Mouse (Mus musculus): ENCODE measurements around the gene Trmt44.

Gene Trmt44

DNA sequence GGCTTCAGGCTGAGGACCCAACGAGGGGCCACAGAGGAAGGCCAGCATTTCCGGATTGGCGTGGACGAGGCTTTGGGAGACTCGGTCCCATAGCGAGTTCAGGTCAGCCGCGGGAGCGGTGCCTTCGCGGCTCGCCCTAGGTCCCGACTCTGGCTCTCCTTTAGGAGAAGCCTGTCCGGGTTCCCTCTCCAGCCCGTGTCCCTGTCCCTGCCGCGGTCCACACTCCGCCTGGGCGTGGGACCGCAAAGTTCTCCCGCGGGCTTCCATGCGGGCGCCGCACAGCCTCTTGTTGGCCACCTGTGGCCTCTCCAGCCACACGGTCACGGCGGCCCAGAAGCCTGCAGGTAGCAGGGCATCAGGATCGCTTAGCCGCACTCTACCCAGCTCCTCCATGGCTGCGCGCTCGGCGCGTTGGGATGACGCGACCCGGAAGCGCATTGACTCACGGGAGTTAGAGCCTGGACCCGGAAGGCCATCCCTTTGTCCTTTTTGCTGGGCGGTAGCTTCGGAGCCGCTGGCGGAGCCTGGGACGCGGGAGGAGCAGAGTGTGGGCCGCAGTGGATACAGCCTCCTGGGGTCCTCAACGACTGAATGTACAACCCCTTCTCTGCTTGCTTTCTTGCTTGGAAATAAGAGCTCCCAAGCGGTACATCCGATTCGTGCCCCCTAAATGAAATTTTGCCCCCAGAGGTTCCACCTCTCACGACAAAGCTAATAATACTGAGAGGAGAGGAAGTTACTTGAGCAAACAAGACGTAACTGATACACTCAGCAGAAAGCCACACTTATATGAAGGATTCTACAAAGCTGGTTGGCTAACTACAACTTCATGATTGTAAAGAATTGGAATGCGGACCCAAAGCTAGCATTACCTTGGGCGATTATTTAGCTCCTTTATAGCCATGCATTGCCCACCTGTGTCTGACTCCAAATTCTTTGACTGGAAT is at the start of gene Trmt44:
TSS of gene Trmt44 (minus strand) at position 418 of the 947 bp plus-strand sequence.
- peak; percentile 78 to 91 for DNase-seq (ENCODE audit: low spot score in 2 of 2)

DNA sequence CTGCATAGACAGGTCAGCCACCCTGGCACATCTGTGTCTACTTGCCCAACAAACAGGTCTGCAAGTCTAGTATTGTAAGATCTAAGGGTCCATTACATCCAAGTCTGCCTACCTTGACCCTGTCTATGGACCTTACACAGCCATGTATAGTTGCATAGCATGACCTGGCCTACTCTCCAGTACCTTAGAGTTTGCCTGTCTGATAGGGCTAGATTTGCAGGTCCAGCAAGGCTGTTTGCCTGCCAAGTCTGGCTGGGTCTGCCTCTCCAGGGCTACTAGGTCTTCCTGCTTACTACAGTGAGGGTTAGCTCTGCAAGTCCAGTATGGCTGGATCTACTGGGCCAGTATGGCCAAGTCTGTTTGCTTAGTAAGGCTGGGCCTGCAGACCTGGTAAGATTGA is 49.0 kb upstream of the Trmt44 start:
- DNase-seq (ENCODE audit: low spot score in 2 of 2) = no peak

DNA sequence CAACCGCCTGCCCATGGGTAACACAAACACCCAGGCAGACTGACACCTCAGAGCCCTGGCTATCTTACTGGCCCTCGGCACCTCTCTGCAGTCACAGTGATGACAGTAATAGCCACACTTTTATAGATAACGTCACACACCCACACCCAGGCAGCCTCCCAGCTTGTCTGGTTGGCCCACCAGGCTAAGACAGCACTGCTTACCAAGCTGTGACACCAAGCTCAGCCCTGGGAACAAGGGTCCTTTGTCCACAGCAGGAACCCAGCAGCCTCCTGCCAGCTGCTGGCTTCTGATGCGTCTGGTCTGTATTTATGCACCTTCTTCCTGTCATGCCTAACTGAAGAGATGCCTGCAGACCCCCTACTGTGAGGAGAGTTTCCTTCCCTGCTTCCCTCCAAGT is 46.2 kb upstream of the Trmt44 start:
- no peak for DNase-seq (ENCODE audit: low spot score in 2 of 2)

DNA sequence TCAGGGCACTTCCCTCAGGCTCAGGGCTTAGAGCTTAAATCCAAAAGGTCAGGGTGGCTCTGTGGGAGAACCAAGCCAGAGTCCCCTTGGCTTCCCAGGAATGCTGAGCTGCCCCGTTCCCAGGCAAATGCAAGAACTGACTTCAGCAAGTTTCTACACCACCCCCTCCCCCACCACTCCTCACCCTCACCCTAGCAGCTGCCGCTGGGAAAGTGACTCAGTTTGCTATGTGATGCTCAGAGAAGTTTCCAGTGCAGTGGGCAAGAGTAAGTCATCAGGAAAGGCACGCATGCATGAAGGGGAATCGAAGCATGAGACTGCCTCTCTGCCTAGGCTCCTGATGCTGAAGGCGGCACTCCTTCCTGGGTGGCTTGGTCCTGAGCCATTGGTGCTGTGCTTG is 42.1 kb upstream of the Trmt44 start:
- DNase-seq (ENCODE audit: low spot score in 2 of 2) = no peak

DNA sequence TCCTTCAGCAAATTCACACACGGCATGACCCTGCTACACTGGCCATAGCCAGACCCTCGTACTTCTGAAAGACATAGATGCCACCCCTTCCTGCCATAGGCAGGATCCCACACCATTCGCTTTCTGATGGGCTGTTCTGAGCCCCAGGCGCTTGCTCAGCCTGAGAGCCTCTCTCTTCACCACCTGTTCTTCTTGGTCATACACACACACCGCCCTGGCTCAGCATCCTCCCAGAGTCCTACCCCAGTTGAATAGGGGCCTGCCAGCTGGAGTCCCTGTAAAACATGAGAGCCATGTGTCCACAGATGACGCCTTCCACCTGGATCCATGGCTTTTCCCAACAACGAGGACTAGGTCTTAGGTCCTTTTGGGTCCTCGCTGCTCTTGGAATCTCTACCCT is 37.9 kb upstream of the Trmt44 start:
- DNase-seq (ENCODE audit: low spot score in 2 of 2) = no peak

DNA sequence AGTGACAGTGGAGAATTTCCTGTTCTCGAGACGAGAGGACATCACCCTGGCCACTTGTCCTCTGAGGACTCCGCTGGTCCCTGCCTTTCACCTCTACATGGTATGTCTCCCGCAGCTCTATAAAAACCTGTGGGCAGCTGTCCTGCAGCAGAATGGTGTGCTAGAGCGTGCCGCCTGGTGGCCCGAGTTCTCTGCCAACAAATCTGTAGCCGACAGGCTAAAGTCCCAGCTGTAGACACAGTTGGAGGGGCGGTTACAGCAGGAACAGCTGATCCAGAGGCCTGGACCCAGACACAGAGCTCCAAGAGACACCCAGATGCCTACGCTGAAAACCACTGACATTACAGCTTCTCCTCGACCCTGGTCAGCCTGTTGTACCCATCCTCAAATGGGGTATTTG is 37.0 kb upstream of the Trmt44 start:
- DNase-seq (ENCODE audit: low spot score in 2 of 2) = no peak

DNA sequence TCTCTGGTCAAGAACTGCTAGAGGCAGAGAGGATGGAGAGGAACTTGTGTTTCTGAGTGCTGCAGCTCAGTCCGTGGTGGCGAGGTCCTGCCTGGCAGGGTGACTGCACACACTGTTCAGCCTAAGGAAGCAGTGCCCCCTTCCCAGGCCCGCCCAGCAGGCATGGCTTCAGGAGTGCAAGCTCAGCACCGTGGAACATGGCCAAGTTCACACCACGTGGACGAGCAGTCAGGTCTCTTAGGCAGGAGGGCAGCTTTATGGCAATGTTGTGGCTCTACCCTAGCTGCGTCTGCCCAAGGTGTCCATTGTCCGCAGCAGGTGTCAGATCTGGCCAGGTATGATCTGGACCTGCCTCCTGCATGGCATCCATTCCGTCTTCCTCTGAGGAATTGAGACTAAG is 36.3 kb upstream of the Trmt44 start:
- no peak for DNase-seq (ENCODE audit: low spot score in 2 of 2)

DNA sequence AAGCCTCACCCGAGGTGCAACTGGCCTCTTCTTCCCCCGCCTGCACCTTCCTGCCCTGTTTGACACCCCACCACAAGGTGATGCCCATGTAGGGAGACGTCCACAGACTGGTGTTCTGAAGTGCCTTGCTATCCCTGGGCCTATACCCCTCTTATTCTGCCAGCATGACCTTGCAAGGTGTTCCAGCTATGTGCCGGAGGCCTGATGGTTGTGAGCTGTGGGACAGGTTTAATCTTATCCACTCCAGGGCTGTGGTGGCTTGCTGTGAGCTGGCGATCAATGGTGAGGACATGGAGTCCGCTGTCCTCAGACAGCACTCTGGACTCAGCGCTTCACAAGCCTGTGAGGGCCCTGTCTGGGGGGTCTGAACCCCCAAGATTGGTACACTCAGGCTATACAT is 35.5 kb upstream of the Trmt44 start:
- no peak for DNase-seq (ENCODE audit: low spot score in 2 of 2)

DNA sequence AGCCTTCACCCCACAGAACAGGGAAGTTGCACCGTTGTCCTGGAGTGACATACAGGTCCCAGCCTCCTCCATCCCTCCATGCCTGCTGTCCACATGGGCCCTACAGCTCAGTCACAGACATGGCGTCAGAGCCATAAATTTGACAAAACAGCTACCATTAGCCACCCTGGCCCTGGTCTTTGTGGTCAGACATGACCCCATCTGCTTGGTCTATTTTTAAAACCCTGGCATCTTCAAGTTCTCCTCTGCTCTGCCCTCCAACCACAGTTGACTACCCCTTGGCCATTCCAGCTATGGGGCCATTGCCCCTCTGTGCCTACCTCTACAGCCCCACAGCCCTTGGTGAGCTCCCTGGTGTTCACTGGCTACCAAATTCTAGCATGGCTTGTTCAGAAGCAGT is 35.1 kb upstream of the Trmt44 start:
- no peak for DNase-seq (ENCODE audit: low spot score in 2 of 2)

DNA sequence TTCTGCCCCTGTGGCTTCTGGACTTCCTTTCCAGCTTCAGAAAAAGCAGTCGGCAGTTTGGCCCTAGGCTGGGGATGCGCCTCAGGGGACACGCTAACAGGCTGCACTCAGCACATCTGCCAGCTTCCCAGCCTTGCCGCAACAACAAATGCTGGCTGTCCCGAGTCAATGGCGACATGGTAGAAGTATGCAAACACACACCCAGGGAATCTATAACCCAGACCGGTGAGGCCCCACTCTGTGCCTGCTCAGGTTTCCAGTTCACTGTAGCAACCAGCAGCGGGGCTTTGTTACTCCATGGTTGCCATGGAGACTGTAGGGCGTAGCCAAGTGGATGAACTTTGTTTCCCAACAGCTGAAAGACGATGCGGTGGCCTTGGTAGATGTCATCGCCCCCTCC is 34.5 kb upstream of the Trmt44 start:
- DNase-seq (ENCODE audit: low spot score in 2 of 2) = no peak

DNA sequence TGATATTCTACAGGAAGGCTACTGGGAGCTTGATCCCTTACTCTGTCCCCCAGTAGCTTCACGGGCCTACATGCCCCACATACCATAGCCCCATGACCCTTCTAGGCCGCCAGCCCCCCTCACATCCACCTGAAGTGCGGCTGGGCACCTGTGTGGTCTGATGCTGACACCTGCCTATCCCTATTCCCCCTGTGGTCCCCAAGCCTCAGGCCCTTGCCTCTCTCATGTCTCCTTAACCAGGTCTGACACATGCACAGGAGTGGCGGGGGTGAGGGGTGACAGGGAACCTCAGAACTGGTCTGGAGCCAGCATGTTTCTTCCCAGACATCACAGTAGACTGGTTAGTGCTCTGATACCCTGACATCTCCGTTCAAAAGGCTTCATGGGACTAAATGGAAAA is 33.7 kb upstream of the Trmt44 start:
- no peak for DNase-seq (ENCODE audit: low spot score in 2 of 2)

DNA sequence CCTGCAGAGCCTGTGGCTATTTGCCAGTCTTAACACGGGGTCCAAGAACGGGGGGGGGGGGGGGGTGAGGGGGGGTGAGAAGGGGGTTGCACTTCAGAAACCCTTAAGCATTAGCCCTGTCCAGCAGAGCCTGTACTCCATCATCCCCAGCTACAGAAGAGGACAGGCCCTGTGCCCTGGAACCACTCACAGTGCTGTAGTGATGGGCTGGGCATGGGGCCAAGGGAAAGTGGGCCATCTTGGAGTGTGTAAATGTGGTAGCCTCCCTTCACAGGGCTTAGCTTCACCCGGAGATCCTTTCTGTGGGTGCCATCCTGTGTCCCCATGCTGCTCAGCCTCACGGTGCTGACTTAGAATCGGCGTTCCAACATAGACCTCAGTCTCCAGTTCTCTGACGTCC is 32.9 kb upstream of the Trmt44 start:
- no peak for DNase-seq (ENCODE audit: low spot score in 2 of 2)

DNA sequence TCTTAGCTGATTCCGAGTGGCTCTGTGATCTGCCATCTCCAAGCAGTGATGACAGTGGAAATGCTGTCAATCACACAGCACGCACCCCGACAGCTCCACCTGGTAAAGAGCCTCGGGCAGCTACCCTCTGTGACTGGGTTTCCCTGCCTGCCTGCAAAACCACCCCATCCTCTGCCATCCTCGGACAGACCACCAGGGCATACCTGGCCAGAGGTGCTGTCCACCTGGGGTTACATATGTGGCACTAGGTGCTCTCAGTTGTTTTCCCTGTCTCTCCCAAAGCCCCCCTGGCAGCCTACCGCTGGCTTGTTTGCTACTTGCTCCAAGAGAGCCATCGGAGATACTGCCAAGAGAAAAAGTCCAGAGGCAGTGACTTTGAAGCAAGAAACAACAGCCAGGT is 31.9 kb upstream of the Trmt44 start:
- no peak for DNase-seq (ENCODE audit: low spot score in 2 of 2)

DNA sequence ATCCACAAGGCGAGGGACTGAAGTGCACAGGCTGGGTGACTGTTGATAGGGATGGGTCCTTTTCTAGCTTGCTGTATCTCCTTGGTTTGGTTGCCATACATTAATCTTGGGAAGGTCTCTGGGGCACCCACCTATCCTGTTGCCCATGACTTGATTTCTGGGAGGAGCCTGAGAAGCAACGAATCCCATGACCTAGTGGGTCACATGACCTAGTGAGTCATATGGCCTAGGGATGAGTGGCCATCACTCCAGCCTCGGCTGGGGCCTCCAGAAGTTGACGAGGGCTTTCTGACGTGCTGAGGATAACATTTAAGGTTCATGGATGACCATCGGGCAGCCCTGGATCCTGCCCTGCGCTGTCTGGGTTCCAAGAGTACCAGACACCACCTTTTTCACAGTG is 30.5 kb upstream of the Trmt44 start:
- DNase-seq (ENCODE audit: low spot score in 2 of 2) = no peak

DNA sequence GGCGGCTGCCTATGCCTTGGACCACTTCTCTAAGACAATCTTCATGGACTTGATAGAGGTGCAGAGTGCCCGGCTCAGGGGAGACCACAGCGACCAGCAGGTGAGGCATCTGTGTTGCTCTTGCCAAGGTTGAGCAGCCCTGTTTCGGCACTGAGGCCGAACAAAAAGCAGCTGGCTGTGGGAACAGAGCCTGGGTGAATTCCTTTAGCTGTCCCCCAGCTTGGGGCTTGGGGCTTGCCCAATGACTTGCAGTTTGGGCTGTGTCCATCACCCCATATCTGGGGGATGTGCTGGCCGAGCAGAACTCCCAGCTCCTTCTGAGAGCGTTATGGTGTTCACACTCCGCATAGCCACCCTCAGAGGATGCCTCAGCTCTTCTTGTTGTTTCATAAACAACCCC is 26.7 kb upstream of the Trmt44 start:
- no peak for DNase-seq (ENCODE audit: low spot score in 2 of 2)

DNA sequence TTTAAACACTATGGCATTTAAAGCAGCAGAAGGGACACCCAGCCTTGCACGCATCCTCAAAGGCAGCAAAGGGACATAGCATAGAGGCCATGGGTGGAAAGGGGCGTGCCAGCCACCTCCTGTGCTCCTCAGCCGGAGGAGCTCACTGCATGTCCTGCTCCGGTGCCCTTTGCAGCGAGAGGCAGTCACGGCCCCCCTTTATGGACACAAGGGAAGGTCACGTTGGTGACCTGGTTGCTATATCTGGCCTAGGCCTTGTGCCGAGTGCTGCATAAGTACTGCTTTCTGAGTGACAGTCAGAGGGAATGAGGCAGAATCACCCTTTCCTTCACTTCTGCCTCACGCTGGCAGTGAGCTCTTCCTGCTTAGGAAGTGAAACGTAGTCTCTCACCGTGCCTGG is 25.4 kb upstream of the Trmt44 start:
- DNase-seq (ENCODE audit: low spot score in 2 of 2) = no peak

DNA sequence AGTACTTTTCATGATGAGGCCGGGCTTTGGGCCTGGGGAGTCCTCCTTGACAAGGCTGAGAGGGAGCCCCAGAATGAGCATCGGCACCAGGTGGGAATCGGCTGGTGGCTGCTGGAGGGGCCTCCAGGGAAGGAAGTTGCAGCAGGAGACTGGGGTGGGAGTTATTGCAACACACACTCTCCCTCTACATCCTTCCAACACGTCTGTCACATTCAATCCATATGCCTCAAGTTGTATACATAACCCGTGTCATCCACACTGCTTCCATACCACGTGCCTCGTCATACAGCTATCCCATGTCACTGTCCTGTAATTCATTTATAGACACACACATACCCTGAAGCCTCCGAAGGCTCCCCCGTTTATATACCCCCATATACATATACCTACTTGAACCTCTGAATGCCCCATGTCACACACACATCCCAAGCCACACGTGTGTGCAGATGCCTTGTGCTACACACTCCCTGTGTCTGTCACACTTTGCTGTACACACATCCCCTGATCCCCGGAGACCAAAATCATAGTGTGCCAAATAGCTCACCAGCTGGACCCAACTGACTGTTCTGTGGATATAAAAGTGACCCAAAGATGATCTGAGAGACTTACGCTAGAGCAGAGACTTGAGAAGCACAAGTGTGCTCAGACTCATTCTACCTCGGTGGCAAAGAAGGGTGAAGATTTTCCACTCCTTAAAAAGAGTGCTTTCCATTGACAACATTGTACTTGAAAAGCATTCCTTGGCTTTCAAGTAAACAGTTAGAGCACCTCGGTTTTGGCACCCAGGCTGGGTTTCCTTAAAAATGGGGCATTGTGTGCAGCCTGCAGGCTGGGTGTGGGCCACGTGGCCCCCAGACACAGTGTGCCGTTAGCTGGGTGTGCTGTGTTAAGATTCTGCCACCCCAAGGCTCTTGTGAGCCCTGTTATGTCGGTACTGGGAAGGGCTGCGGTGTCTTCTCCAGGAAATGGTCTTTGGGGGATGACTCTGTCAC is 21.6 kb upstream of the Trmt44 start:
- DNase-seq (ENCODE audit: low spot score in 2 of 2) = no peak

DNA sequence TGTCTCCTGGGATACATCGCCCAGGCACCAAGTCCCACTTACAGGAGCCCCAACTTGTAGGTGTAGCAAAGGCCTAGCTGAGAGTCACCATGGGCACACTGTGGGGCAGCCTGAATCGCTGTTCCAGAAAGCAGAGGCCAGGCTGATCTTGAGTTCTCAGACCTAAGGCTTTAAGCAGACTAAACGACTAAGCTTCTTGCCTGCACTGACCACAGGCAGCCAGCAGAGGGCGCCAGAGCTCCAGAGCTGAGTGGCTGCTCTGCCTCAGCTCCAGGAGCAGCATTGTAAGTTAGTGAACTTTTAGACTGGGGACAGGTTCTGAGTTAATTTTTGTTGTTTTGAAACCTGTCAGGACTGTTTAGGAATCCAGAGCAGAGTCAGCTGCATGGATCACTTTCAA is 20.8 kb upstream of the Trmt44 start:
- peak; percentile 56 to 74 for DNase-seq (ENCODE audit: low spot score in 2 of 2)

DNA sequence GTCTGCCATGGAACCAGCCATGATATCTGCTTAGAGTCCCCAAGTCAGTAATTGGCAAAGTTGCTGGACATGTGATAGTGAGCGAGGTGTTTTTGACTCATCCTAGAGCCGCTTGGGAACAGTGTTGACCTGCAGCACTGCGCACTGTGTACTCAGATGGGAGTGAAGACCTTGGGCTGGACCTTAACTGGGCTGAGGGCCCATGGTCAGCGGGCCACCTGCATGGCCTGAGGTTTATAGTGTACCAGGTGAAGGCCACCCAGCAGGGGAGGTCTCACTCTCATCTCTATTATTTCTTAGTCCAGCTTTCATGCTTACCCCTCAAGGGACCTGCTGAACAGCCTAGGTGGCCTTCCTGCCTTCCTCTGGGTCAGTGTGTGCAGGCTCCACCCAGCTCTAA is 19.9 kb upstream of the Trmt44 start:
- DNase-seq (ENCODE audit: low spot score in 2 of 2) = no peak

DNA sequence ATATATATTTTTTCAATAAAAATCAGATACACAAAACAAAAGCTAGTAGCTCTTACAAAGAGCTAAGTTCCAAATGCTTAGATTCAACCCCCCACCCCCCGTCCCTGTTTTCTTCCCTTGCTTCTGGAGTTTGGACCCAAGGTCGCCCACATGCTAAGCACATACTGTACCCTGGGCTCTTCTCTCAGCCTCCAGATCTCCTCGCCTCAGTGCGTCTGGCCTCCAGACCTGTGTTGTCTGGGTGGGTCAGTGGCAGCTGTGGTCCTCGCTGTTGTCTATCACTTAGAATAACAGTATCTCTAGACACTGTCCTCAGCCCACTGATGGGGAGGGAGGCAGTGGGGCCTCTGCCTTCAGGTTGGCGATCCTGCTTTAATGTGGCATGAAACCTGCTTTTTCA is 18.4 kb upstream of the Trmt44 start:
- DNase-seq (ENCODE audit: low spot score in 2 of 2) = no peak

DNA sequence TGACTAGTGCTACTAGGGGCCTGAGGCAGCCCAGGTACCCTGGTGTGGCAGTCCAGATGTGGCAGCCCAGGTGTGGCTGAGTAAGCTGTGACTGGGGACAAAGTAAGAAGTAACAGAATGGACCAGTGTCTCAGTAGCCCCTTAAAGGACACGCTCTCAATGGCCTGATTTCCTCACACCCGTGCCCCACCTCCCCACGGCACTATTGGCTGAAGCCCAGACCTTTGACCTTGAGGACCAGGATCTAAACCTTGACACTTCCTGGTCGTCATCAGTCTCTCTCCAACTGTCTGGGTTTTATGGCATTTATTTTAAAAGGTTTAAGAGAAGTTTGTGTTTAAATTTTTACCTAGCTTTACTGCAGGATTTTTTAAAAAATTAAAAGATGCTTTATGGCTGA is 18.0 kb upstream of the Trmt44 start:
- no peak for DNase-seq (ENCODE audit: low spot score in 2 of 2)

DNA sequence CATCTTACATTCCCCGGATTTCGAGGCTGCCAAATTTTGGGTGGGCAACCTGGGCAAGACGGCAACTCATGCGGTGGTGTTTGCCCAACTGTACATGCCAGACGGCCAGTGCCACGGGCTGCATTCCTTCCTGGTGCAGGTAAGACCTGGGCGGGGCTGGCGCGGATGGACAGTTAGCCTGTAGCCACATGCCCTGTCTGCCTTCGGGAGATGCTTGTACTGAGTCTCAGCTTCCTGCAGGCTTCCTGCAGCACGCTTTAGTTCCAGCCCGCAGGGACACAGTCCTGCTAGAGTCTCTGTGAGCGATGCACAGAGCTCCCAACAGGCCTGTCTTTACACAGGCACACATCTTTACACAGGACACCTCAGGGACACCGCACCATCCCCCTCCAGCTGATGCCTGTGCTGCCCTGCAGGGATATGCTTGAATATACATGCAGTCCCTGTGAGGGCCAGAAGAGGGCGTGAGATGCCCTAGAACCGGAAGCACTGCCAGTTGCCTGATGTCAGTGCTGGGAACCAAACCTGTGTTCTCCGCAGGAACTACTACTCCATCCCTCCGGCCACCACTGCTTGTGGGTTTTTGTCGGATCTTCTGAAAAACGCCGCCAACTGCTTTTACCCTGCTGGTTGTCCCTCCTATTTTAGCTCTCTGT is 17.3 kb upstream of the Trmt44 start:
- peak in 1 of 2 experiments; percentile 33 for DNase-seq (ENCODE audit: low spot score in 2 of 2)
